Mouse (Mus musculus) cerebellum, adult 2 months (tissue): Measurements from ENCODE around the gene Etnk1. TPM values are rescaled to one million over a fixed set of nuclear protein-coding genes. Genes with fewer than 3 reads are reported as not detected.

ENCODE experiments used
- DNase-seq, 2 experiments: peaks; one replicate each; pipeline ENCODE4 v3.0.0; 2021
- H3K27ac ChIP-seq: fragments of 200-500 bp; 2 replicates; pipeline ENCODE4 v1.5.1; 2012; ENCODE audit warnings: low read length, control low read depth, inconsistent platforms; ENCODE audit not compliant: insufficient read depth
- H3K27me3 ChIP-seq: fragments of 200-500 bp; 2 replicates; pipeline ENCODE4 v1.6.1; 2012; ENCODE audit warnings: inconsistent platforms, mild to moderate bottlenecking, low read length, moderate library complexity; ENCODE audit not compliant: control insufficient read depth, insufficient read depth
- H3K4me1 ChIP-seq: fragments of 200-500 bp; 2 replicates; pipeline ENCODE4 v1.6.1; 2011; ENCODE audit warnings: low read length; ENCODE audit not compliant: control insufficient read depth, insufficient read depth
- H3K4me3 ChIP-seq: fragments of 200-500 bp; replicated peaks from 2 replicates; pipeline ENCODE3; 2011; ENCODE audit warnings: mild to moderate bottlenecking, low read depth, low read length, control low read depth; ENCODE audit not compliant: insufficient read depth
- CTCF ChIP-seq: fragments of 200-500 bp; IDR thresholded peaks from 2 replicates; pipeline ENCODE4 v1.5.1; 2011; ENCODE audit warnings: low read depth, mild to moderate bottlenecking, control low read depth, low read length, moderate library complexity, borderline replicate concordance; ENCODE audit not compliant: insufficient read depth
- POLR2A ChIP-seq: fragments of 200-500 bp; IDR thresholded peaks from 2 replicates; pipeline ENCODE4 v1.6.1; 2011; ENCODE audit warnings: low read length, control low read depth, borderline replicate concordance; ENCODE audit not compliant: insufficient read depth
- WGBS: fragments of 180-500 bp; shearing (Covaris S2); methylation state at CpG from one replicate; pipeline ENCODE4 v1.1.7; 2018; 5-methylcytosine and 5-hydroxymethylcytosine counted together
- polyA plus RNA-seq: library from polyadenylated mRNA; depleted of rRNA; stranded (reverse); fragments of >200 nt; gene quantifications from 2 replicates; pipeline ENCODE4 v1.2.3, GENCODE M21; 2012

Gene Etnk1
- polyA plus RNA-seq, 1 experiment: 163 TPM

DNA sequence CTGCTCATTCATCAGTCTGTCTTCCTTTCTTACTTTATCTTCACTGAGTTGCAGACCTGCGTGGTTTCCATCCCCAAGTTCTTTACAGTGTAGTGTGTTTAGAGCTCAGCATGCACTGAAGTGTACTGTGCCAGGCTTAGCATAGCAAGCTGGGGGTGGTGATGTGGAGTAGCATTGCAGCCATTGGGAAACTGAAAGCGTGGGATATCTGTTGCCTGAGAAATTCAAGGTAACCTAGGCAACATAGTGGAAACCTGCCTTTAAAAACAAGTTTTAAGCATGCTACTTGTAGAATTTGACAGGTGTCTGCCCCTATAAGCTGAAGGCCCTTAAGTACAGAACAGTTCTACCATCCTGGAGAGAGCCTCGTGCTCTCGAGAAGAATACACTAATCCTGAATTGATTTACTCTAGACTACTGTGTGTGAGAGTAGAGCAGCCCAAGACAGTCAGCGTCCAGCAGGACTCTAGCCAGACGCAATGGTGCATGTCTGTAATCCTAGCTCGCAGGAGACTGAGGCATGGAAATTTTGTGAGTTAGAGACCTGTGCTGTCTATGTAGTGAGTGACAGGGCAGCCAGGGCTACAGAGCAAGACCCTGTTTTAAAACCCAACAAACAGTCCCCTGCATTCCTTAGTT, 23.9 kb downstream of the Etnk1 start:
- peak in 1 of 2 experiments; percentile 6 for DNase-seq
- TF ChIP-seq POLR2A: no peak
- TF ChIP-seq CTCF: no peak
- WGBS: 44% methylated on average over 7 of the region's 7 CpGs
- Histone ChIP-seq H3K4me3 (no peak overlapping the region), H3K27ac (no peak overlapping the region), H3K4me1 (peaks cover 5% of the 10 kb centered on the region), H3K27me3 (no peaks in the 10 kb centered on the region)

DNA sequence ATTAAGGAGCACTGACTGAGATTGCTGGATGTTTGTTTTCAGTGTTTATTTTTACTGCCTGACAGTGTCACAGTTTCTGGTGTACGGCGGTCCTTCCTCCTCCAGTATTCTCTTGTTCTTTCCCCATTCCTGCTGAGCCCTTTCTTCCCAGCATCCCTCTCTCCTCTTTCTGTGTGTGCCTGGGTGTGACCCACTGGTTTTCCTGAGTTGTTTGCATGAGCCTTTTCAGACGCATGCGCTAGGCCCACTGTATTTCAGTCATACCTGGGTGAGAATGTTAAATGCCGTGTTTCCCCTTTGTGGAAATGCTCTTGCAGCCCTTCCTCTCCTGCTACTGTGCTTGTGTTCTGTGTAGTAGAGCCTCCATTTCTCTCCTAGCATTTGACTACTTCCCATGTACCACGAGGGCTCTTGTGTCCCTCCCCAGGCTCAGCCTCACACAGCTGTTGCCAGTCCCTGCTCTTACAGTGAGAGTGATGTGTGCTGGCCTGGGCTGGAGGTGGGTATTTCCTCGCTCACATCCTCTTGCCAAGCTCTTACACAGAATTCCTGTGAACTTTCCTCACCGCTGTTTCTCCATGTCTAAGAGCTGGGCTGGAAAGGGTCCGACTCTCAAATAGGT, 24.6 kb downstream of the Etnk1 start:
- Histone ChIP-seq H3K27me3 (no peaks in the 10 kb centered on the region), H3K4me3 (no peak overlapping the region), H3K4me1 (peaks cover 5% of the 10 kb centered on the region), H3K27ac (no peak overlapping the region)
- 66% methylated on average over 9 of the region's 9 CpGs for WGBS
- TF ChIP-seq POLR2A: no peak
- no peak for TF ChIP-seq CTCF
- peak in 1 of 2 experiments; percentile 10 for DNase-seq

DNA sequence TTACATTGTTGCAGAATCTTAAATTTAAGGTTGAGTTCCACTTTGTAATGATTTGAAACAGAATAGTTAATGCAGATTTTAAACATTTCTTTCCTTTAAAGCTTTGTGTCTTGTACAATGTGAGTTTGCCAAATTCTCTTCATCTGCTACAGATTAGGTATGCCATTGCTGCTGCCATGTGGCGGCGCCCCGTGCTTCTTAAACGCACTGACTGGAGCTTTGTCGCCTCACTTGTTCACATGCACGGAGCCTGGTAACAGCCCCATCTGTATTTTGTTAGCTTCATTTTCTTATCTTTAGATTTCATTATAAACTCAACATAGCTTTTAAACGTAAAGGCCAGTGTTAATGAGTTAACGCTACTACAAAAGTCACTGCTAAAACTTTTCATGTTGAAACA, 25.7 kb downstream of the Etnk1 start:
- WGBS: 66% methylated on average over 8 of the region's 8 CpGs
- peak in 1 of 2 experiments; percentile 5 for DNase-seq
- H3K4me3 ChIP-seq: no peak overlapping the region
- peaks cover 5% of the 10 kb centered on the region for H3K4me1 ChIP-seq
- no peak overlapping the region for H3K27ac ChIP-seq
- TF ChIP-seq POLR2A (no peak), CTCF (no peak)
- no peaks in the 10 kb centered on the region for H3K27me3 ChIP-seq

- peaks cover 5% of the 10 kb centered on the region for H3K4me1 ChIP-seq
- TF ChIP-seq CTCF (no peak), POLR2A (no peak)
- no peak overlapping the region for H3K4me3 ChIP-seq
- 90% methylated on average over 10 of the region's 10 CpGs for WGBS
- peak in 1 of 2 experiments; percentile 0 for DNase-seq
- no peak overlapping the region for H3K27ac ChIP-seq
- H3K27me3 ChIP-seq: no peaks in the 10 kb centered on the region
These were observed 26.1 kb downstream of the Etnk1 start for GRCm38 (mm10) chr6:143193166-143193565.

DNA sequence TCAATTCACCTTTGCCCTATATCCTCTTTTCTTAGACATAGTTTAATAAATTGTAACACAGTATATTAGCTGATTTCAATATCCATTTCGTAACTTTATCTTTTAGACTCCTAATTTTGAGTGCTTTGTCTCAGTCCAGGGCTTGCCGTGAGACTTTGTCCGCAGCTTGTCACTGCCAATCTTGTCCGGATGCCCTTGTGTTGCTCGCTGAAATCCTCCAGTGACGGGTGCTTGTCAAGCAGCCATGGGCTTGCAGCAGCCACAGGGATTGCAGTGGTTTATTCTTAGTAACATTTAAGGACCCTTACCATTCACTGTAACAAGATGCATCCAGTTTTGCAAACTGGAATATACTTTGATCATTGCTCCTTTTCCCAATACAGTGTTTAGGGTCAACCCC, 26.6 kb downstream of the Etnk1 start:
- Histone ChIP-seq H3K4me1 (peaks cover 5% of the 10 kb centered on the region), H3K27ac (no peak overlapping the region), H3K4me3 (no peak overlapping the region), H3K27me3 (no peaks in the 10 kb centered on the region)
- TF ChIP-seq CTCF: no peak
- no peak for TF ChIP-seq POLR2A
- WGBS: 65% methylated on average over 6 of the region's 6 CpGs
- DNase-seq: peak in 1 of 2 experiments; percentile 4

GRCm38 (mm10) chr6:143197053-143197452, 30.0 kb downstream of the Etnk1 start:
- WGBS: 77% methylated on average over 13 of the region's 13 CpGs
- Histone ChIP-seq H3K27ac (no peak overlapping the region), H3K4me3 (no peak overlapping the region), H3K27me3 (no peaks in the 10 kb centered on the region), H3K4me1 (no peaks in the 10 kb centered on the region; the same call in 1 of the 2 replicates)
- TF ChIP-seq CTCF: no peak
- no peak for TF ChIP-seq POLR2A
- peak in 1 of 2 experiments; percentile 4 for DNase-seq

DNA sequence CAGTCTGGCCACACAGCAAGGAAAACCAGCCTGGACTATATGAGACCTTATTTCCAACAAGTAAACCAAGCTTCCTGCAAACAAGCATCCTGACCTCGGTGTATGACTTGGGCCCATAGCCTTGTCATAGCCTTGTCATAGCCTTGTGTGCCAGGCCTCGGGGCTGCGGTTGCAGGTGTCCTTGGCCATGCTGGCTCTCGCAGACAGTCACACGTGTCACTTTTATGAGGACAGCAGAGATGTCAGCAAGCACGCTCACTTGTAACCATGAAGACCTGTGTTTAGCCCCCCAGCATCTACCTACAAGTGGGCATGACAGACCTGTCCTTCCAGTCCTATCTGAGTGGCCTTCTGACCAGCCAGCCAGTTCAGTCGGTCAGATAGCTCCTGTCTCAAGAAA, 31.4 kb downstream of the Etnk1 start:
- no peak for DNase-seq
- Histone ChIP-seq H3K4me1 (no peaks in the 10 kb centered on the region; the same call in 1 of the 2 replicates), H3K27me3 (no peaks in the 10 kb centered on the region), H3K27ac (no peak overlapping the region), H3K4me3 (no peak overlapping the region)
- 92% methylated on average over 7 of the region's 7 CpGs for WGBS
- no peak for TF ChIP-seq POLR2A
- TF ChIP-seq CTCF: no peak

GRCm38 (mm10) chr6:143203097-143203496, 36.1 kb downstream of the Etnk1 start:
- H3K4me1 ChIP-seq: no peaks in the 10 kb centered on the region
- no peak overlapping the region for H3K27ac ChIP-seq
- DNase-seq: no peak
- H3K4me3 ChIP-seq: no peak overlapping the region
- H3K27me3 ChIP-seq: no peaks in the 10 kb centered on the region
- WGBS: 94% methylated on average over 15 of the region's 15 CpGs
- TF ChIP-seq POLR2A: no peak
- TF ChIP-seq CTCF: no peak
